Mouse (Mus musculus) cerebellum, adult 18-20 months (tissue): Measurements from ENCODE around the gene Cpne5.
"Not testable (repeated sequence)": the region's sequence is repeated elsewhere in the genome, so short reads cannot be mapped to it uniquely, and the experiment has no call there.

Experiments used
- DNase-seq, 2 experiments: peaks; one replicate each; pipeline ENCODE4 v3.0.0; 2021

Cpne5 gene

GRCm38 (mm10) chr17:29126561-29126960 lies 111.4 kb downstream of the Cpne5 start:
- DNase-seq: no peak

GRCm38 (mm10) chr17:29123578-29124174 lies 114.3 kb downstream of the Cpne5 start:
- DNase-seq: no peak

GRCm38 (mm10) chr17:29122817-29123216 lies 115.2 kb downstream of the Cpne5 start:
- no peak for DNase-seq

- no peak for DNase-seq
Observed at GRCm38 (mm10) chr17:29120666-29121065, 117.3 kb downstream of the Cpne5 start.

GRCm38 (mm10) chr17:29118057-29118456 lies 119.9 kb downstream of the Cpne5 start:
- no peak for DNase-seq

GRCm38 (mm10) chr17:29117006-29117648 lies 120.8 kb downstream of the Cpne5 start:
- no peak for DNase-seq

GRCm38 (mm10) chr17:29116023-29116422 lies 121.9 kb downstream of the Cpne5 start:
- no peak for DNase-seq

- DNase-seq: no peak
Observed at GRCm38 (mm10) chr17:29113591-29114352, 124.2 kb downstream of the Cpne5 start, which contains the start of gene Rab44. TSS of gene Rab44 (plus strand) at chr17:29114145.

GRCm38 (mm10) chr17:29111332-29111731 lies 126.6 kb downstream of the Cpne5 start:
- no peak for DNase-seq

GRCm38 (mm10) chr17:29110356-29110755 lies 127.6 kb downstream of the Cpne5 start:
- DNase-seq: not testable (repeated sequence)
